Mouse (Mus musculus): ENCODE measurements around the gene Vill. TPM values are rescaled to one million over a fixed set of nuclear protein-coding genes. Genes with fewer than 3 reads are reported as not detected.
A peak's percentile ranks its signal among the peaks of the same experiment; 100 is the strongest.

Gene Vill
- polyA plus RNA-seq, 1 experiment from 2014 or later = 43.0 TPM

DNA sequence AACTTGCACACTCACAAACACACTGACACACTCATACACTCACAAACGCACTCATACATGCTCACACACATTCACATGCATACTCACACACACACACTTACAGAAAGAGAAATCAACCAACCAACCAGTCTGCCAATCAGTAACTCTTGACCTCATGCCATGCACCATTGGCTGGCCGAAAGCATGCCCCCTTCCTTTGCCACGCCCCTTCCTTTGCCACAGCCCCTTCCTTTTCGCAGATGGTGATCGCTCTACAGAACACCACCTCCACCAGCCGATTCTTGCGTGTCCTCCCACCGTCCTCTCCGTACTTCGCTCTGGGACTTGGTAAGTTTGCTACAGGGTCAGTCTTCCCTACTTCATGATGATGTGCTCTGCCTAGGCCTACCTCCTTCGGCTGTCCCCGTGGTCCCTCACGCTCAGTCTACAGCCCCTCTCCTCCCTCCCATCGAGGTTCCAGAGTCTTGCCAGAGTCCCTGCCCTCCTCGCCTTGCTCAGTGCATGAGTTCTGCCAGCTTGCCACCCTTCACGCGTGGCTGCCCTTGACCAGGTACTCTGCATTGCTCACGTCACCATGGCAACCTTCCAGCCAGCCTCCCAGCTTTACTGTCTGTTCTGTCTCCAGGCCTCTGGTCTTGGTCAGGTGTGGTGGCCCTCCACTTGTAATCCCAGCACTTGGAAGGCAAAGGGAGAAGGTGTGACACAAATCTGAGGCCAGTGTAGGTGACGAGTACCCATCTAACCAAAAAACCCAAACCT is 67.0 kb downstream of the Vill start:
- Histone ChIP-seq H3K9me3 (replicated peaks; ENCODE audit: control insufficient read depth, low read length) (no peaks in the 10 kb centered on the region), H3K4me2 (ENCODE audit: low read depth, low read length) (no peak overlapping the region), H3K4me3 (replicated peaks; ENCODE audit: low read length) (no peak overlapping the region), H3K27ac (ENCODE audit: low read length) (no peak overlapping the region), H3K4me1 (ENCODE audit: control insufficient read depth, insufficient read depth, low read length) (no peaks in the 10 kb centered on the region), H3K36me3 (ENCODE audit: control insufficient read depth, insufficient read depth, low read length) (no peaks in the 10 kb centered on the region), H3K9ac (ENCODE audit: low read length) (no peak overlapping the region), H3K27me3 (ENCODE audit: control insufficient read depth, insufficient read depth, low read length) (no peaks in the 10 kb centered on the region)
- no peak for ATAC-seq (ENCODE audit: insufficient read depth, low FRiP score)
- WGBS = 85% methylated on average over 19 of the region's 19 CpGs

DNA sequence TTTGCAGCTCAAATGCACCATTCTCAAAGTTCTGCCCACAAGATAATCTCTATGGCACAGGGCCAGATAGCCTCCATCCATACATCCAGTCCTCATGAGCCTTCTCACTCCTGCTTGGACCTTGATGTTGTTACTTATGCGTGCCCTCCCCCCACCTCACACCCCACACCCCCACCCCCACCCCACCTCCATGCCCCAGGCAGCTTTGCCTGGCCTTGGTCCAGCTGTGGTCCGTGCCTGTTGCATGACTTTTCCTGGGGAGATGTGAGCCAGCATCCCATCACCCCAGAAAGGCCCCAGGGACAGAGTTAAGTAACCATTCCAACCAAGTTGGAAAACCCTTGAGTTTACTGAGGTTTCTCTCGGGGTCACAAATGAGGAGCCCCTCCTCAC is 67.6 kb downstream of the Vill start:
- H3K36me3 ChIP-seq (ENCODE audit: control insufficient read depth, insufficient read depth, low read length) = no peaks in the 10 kb centered on the region
- H3K4me3 ChIP-seq (replicated peaks; ENCODE audit: low read length) = no peak overlapping the region
- no peak overlapping the region for H3K4me2 ChIP-seq (ENCODE audit: low read depth, low read length)
- no peak overlapping the region for H3K9ac ChIP-seq (ENCODE audit: low read length)
- no peaks in the 10 kb centered on the region for H3K9me3 ChIP-seq (replicated peaks; ENCODE audit: control insufficient read depth, low read length)
- WGBS = 67% methylated on average over 3 of the region's 3 CpGs
- H3K27me3 ChIP-seq (ENCODE audit: control insufficient read depth, insufficient read depth, low read length) = no peaks in the 10 kb centered on the region
- ATAC-seq (ENCODE audit: insufficient read depth, low FRiP score) = no peak
- H3K4me1 ChIP-seq (ENCODE audit: control insufficient read depth, insufficient read depth, low read length) = no peaks in the 10 kb centered on the region
- no peak overlapping the region for H3K27ac ChIP-seq (ENCODE audit: low read length)

Small RNA genes within 50 kb of the gene (microRNA-seq; reads per million reads assigned to microRNA genes)
- gene Mir26a-1 = 13.9 reads per million, percentile 36 among the genes with 10 or more reads in this experiment

Other genes with a start within 250 kb of the Vill start
- 17.4 and 17.6 TPM in 2 replicates for gene Ctdspl, start 126.3 kb upstream of the Vill start, polyA plus RNA-seq (2015; fragmentation: Nextera tagmentation; extraction: Ambion mirVana)
- gene Plcd1, start 40.7 kb downstream of the Vill start, polyA plus RNA-seq (2015; fragmentation: Nextera tagmentation; extraction: Ambion mirVana) = 75.9 and 92.4 TPM in 2 replicates
- gene Dlec1, start 49.7 kb downstream of the Vill start, polyA plus RNA-seq (2015; fragmentation: Nextera tagmentation; extraction: Ambion mirVana) = 0.71 and 0.77 TPM in 2 replicates
- gene Acaa1b, start 104.3 kb downstream of the Vill start, polyA plus RNA-seq (2015; fragmentation: Nextera tagmentation; extraction: Ambion mirVana) = 1.7 and 2.3 TPM in 2 replicates
- gene Gm47289, start 106.4 kb downstream of the Vill start, polyA plus RNA-seq (2015; fragmentation: Nextera tagmentation; extraction: Ambion mirVana) = not detected in 2 replicates
- not detected in 2 replicates for gene Slc22a13, start 156.3 kb downstream of the Vill start, polyA plus RNA-seq (2015; fragmentation: Nextera tagmentation; extraction: Ambion mirVana)